In genomic region chr10:76627714-76628113, GRCm38 (mm10) we compare ENCODE assay signal across 21 mouse cellular contexts. TPM values are rescaled to one million over a fixed set of nuclear protein-coding genes. Genes with fewer than 3 reads are reported as not detected.
DNase-seq lines count a peak whose midpoint lies in the region; ATAC-seq and TF ChIP-seq lines count a peak whose summit lies in the region.
"Had no signal": no experiment of that assay in that cellular context is flagged by ENCODE, and none has a peak within 500 bp of the region (broad histone marks: within the 10 kb centered on the region; RNA-seq: fewer than 3 reads in every experiment).

No protein-coding gene starts in this region.

- no peak overlapping the region for H3K4me3 ChIP-seq in lung, embryonic 15.5 days
- H3K4me3 ChIP-seq in intestine, embryonic 15.5 days (replicated peaks) = no peak overlapping the region
- H3K4me3 ChIP-seq in small intestine, adult 2 months (ENCODE audit: low read depth, low read length) = no peak overlapping the region
- no peak overlapping the region for H3K4me3 ChIP-seq in stomach, postnatal 0 days (ENCODE audit: low read depth, low read length)
- H3K4me3 ChIP-seq: embryonic facial prominence, embryonic 15.5 days; erythroblast, embryonic 14.5 days; forebrain, embryonic 10.5 days; heart, embryonic 10.5 days; hindbrain, embryonic 13.5 days had no signal

- ATAC-seq in lung, embryonic 15.5 days (ENCODE audit: borderline replicate concordance, extremely low read depth, low FRiP score, low TSS enrichment) = no peak
- no peak for ATAC-seq in intestine, embryonic 15.5 days
- no peak for ATAC-seq in stomach, postnatal 0 days (ENCODE audit: low FRiP score, low TSS enrichment)
- ATAC-seq: forebrain, embryonic 14.5 days; Patski had no signal

- 44% methylated on average over 5 of the region's 5 CpGs for WGBS in lung, embryonic 15.5 days
- 49% methylated on average over 5 of the region's 5 CpGs for WGBS in intestine, embryonic 15.5 days
- WGBS in small intestine, adult 2 months = 75% methylated on average over 5 of the region's 5 CpGs
- 51% methylated on average over 5 of the region's 5 CpGs for WGBS in stomach, postnatal 0 days

- TF ChIP-seq EP300 in stomach, postnatal 0 days (optimal IDR thresholded peaks at IDR 0.05) = no peak

- TF ChIP-seq POLR2A in small intestine, adult 2 months (IDR thresholded peaks at IDR 0.05; ENCODE audit: low read depth, low read length) = no peak

- no peaks in the 10 kb centered on the region for H3K9me3 ChIP-seq in lung, embryonic 15.5 days
- H3K9me3 ChIP-seq in intestine, embryonic 15.5 days = no peaks in the 10 kb centered on the region
- H3K9me3 ChIP-seq in stomach, postnatal 0 days (ENCODE audit: control insufficient read depth, low read length) = no peaks in the 10 kb centered on the region
- H3K9me3 ChIP-seq: embryonic facial prominence, embryonic 15.5 days; forebrain, embryonic 10.5 days; heart, embryonic 10.5 days had no signal

- no peak for DNase-seq in lung, adult 18-20 months
- DNase-seq in stomach, postnatal 0 days (ENCODE audit: low spot score) = no peak
- DNase-seq in T-cell, adult 2 months (ENCODE audit: low spot score) = no peak
- DNase-seq: adrenal gland, adult 2 months; adrenal gland, postnatal 25 days; cerebellum, adult 18-20 months; cerebellum, postnatal 10 days; embryo, embryonic 11 days; heart, adult 18-20 months; heart, postnatal 10 days had no signal

- peaks cover 29% of the 10 kb centered on the region for H3K4me1 ChIP-seq in lung, embryonic 15.5 days
- H3K4me1 ChIP-seq in intestine, embryonic 15.5 days (replicated peaks) = peaks cover 14% of the 10 kb centered on the region
- H3K4me1 ChIP-seq in small intestine, adult 2 months (ENCODE audit: control insufficient read depth, insufficient read depth, insufficient read length, low read length) = no peaks in the 10 kb centered on the region; the same call in 1 of the 2 replicates
- peaks cover 6% of the 10 kb centered on the region for H3K4me1 ChIP-seq in stomach, postnatal 0 days (replicated peaks; ENCODE audit: control insufficient read depth, insufficient read depth)

- no peak overlapping the region for H3K4me2 ChIP-seq in lung, embryonic 15.5 days
- no peak overlapping the region for H3K4me2 ChIP-seq in intestine, embryonic 15.5 days (replicated peaks)
- no peak overlapping the region for H3K4me2 ChIP-seq in stomach, postnatal 0 days (replicated peaks; ENCODE audit: low read depth)
- H3K4me2 ChIP-seq: embryonic facial prominence, embryonic 15.5 days; hindbrain, embryonic 13.5 days had no signal

- TF ChIP-seq CTCF in small intestine, adult 2 months (IDR thresholded peaks at IDR 0.05; ENCODE audit: extremely low read depth, insufficient read length, insufficient replicate concordance, low read depth, low read length) = no peak
- no peak for TF ChIP-seq CTCF in stomach, postnatal 0 days (IDR thresholded peaks at IDR 0.05; ENCODE audit: low read depth)

- H3K9ac ChIP-seq in lung, embryonic 15.5 days = no peak overlapping the region
- no peak overlapping the region for H3K9ac ChIP-seq in intestine, embryonic 15.5 days
- no peak overlapping the region for H3K9ac ChIP-seq in stomach, postnatal 0 days (ENCODE audit: low read length)
- H3K9ac ChIP-seq: embryonic facial prominence, embryonic 15.5 days; hindbrain, embryonic 13.5 days had no signal

- H3K36me3 ChIP-seq in lung, embryonic 15.5 days = no peaks in the 10 kb centered on the region
- no peaks in the 10 kb centered on the region for H3K36me3 ChIP-seq in intestine, embryonic 15.5 days
- no peaks in the 10 kb centered on the region for H3K36me3 ChIP-seq in small intestine, adult 2 months (ENCODE audit: control insufficient read depth, insufficient read depth, low read length)
- H3K36me3 ChIP-seq in stomach, postnatal 0 days (ENCODE audit: control insufficient read depth, insufficient read depth, low read length) = no peaks in the 10 kb centered on the region
- H3K36me3 ChIP-seq: embryonic facial prominence, embryonic 15.5 days; forebrain, embryonic 10.5 days; heart, embryonic 10.5 days; hindbrain, embryonic 13.5 days had no signal

- H3K27me3 ChIP-seq in lung, embryonic 15.5 days = no peaks in the 10 kb centered on the region
- H3K27me3 ChIP-seq in intestine, embryonic 15.5 days (replicated peaks) = no peaks in the 10 kb centered on the region
- H3K27me3 ChIP-seq in small intestine, adult 2 months (ENCODE audit: control insufficient read depth, insufficient read depth, low read length) = no peaks in the 10 kb centered on the region
- H3K27me3 ChIP-seq in stomach, postnatal 0 days (ENCODE audit: control insufficient read depth, insufficient read depth, low read length) = no peaks in the 10 kb centered on the region
- H3K27me3 ChIP-seq: embryonic facial prominence, embryonic 15.5 days; Patski had no signal

- H3K27ac ChIP-seq in lung, embryonic 15.5 days = peak overlapping the region; percentile 54; the same call in 1 of the 2 replicates
- peak overlapping the region; percentile 66 for H3K27ac ChIP-seq in intestine, embryonic 15.5 days
- H3K27ac ChIP-seq in small intestine, adult 2 months (ENCODE audit: insufficient read depth, low read depth, low read length) = peak overlapping the region; percentile 64
- peak overlapping the region; percentile 65; the same call in 1 of the 2 replicates for H3K27ac ChIP-seq in stomach, postnatal 0 days (replicated peaks)
- H3K27ac ChIP-seq: embryonic facial prominence, embryonic 15.5 days; forebrain, embryonic 10.5 days; heart, embryonic 10.5 days; hindbrain, embryonic 13.5 days had no signal

RNA-seq across cellular contexts. Expression of gene Col6a2, which starts 4.3 kb away (rescaled TPM):
- 287 and 298 TPM in 2 replicates for polyA plus RNA-seq in lung, embryonic 15.5 days (2015; fragmentation: Nextera tagmentation; extraction: Ambion mirVana)
- 274 and 282 TPM in 2 replicates for polyA plus RNA-seq in intestine, embryonic 15.5 days (2015; fragmentation: Nextera tagmentation; extraction: Ambion mirVana)
- 59.3 and 120 TPM in 2 replicates for polyA plus RNA-seq in small intestine, adult 2 months (2012; rRNA removed)
- 145 TPM in 2 replicates for polyA plus RNA-seq in stomach, postnatal 0 days (2015; fragmentation: Nextera tagmentation; extraction: Ambion mirVana)
- polyA plus RNA-seq: erythroblast, embryonic 14.5 days had no signal

RNA-seq across cellular contexts. Expression of gene Ftcd, which starts 52.3 kb away (rescaled TPM):
- polyA plus RNA-seq in lung, embryonic 15.5 days (2015; fragmentation: Nextera tagmentation; extraction: Ambion mirVana) = 0.59 TPM in 1 of 2 replicates, not detected in the other
- 0.64 and 1.3 TPM in 2 replicates for polyA plus RNA-seq in intestine, embryonic 15.5 days (2015; fragmentation: Nextera tagmentation; extraction: Ambion mirVana)
- polyA plus RNA-seq in small intestine, adult 2 months (2012; rRNA removed) = not detected in 2 replicates
- polyA plus RNA-seq in stomach, postnatal 0 days (2015; fragmentation: Nextera tagmentation; extraction: Ambion mirVana) = 0.22 and 0.42 TPM in 2 replicates
- polyA plus RNA-seq: embryonic facial prominence, embryonic 11.5 days; embryonic facial prominence, embryonic 15.5 days; erythroblast, embryonic 14.5 days; forebrain, embryonic 10.5 days; forebrain, embryonic 14.5 days; hindbrain, embryonic 13.5 days had no signal
